Comparison of ENCODE assay signal across 20 mouse cellular contexts in genomic region chr10:4473591-4473993, GRCm38 (mm10). TPM values are rescaled to one million over a fixed set of nuclear protein-coding genes. Genes with fewer than 3 reads are reported as not detected.
A peak's percentile ranks its signal among the peaks of the same experiment; 100 is the strongest.
DNase-seq lines count a peak whose midpoint lies in the region; ATAC-seq lines count a peak whose summit lies in the region.
"Had no signal": no experiment of that assay in that cellular context is flagged by ENCODE, and none has a peak within 500 bp of the region (broad histone marks: within the 10 kb centered on the region; RNA-seq: fewer than 3 reads in every experiment).

No protein-coding gene starts in this region.

- no peak overlapping the region for H3K4me2 ChIP-seq in heart, embryonic 11.5 days
- no peak overlapping the region for H3K4me2 ChIP-seq in liver, embryonic 12.5 days
- H3K4me2 ChIP-seq: liver, embryonic 11.5 days had no signal

- intact Hi-C loops in heart, postnatal 25 days (cut with DNase I) = no loop called here
- intact Hi-C loops in heart, postnatal 14 days (cut with DNase I) = no loop called here

- DNase-seq in heart, embryonic 10.5 days (ENCODE audit: low spot score) = peak; percentile 86
- no peak for DNase-seq in heart, postnatal 25 days (ENCODE audit: low spot score)
- DNase-seq in heart, postnatal 14 days = peak; percentile 16 to 20
- DNase-seq in lung, postnatal 25 days (ENCODE audit: low spot score) = peak; percentile 34
- DNase-seq in ovary, postnatal 10 days (ENCODE audit: low spot score) = no peak
- DNase-seq: adrenal gland, postnatal 36 days; cerebellum, postnatal 25 days; gastrocnemius, postnatal 10 days; layer of hippocampus, adult 9-11 months; thymus, postnatal 36 days had no signal

- peak overlapping the region; percentile 18; the same call in 1 of the 2 replicates for H3K4me3 ChIP-seq in heart, embryonic 10.5 days
- H3K4me3 ChIP-seq in heart, embryonic 11.5 days (ENCODE audit: low read depth, low read length) = no peak overlapping the region
- H3K4me3 ChIP-seq in liver, embryonic 12.5 days = no peak overlapping the region

- 49% methylated on average over 11 of the region's 11 CpGs for WGBS in heart, embryonic 10.5 days
- 53% methylated on average over 11 of the region's 11 CpGs for WGBS in heart, embryonic 11.5 days (ENCODE audit: insufficient replicate concordance)
- 75% methylated on average over 11 of the region's 11 CpGs for WGBS in liver, embryonic 12.5 days (ENCODE audit: insufficient replicate concordance)

- no peaks in the 10 kb centered on the region for H3K27me3 ChIP-seq in heart, embryonic 10.5 days (ENCODE audit: insufficient read depth, poor library complexity, severe bottlenecking)
- no peaks in the 10 kb centered on the region for H3K27me3 ChIP-seq in heart, embryonic 11.5 days (ENCODE audit: control insufficient read depth, insufficient read depth, low read length)
- H3K27me3 ChIP-seq in liver, embryonic 12.5 days (replicated peaks) = no peaks in the 10 kb centered on the region

- H3K4me1 ChIP-seq in heart, embryonic 10.5 days = peaks cover 6% of the 10 kb centered on the region
- no peaks in the 10 kb centered on the region for H3K4me1 ChIP-seq in heart, embryonic 11.5 days (ENCODE audit: control insufficient read depth, insufficient read depth, low read length)
- H3K4me1 ChIP-seq in liver, embryonic 12.5 days = no peaks in the 10 kb centered on the region

- no peaks in the 10 kb centered on the region for H3K36me3 ChIP-seq in heart, embryonic 10.5 days
- no peaks in the 10 kb centered on the region for H3K36me3 ChIP-seq in heart, embryonic 11.5 days (ENCODE audit: control insufficient read depth, insufficient read depth, low read length)
- no peaks in the 10 kb centered on the region for H3K36me3 ChIP-seq in liver, embryonic 12.5 days

- peak; percentile 69; the same call in 1 of the 2 replicates for ATAC-seq in heart, embryonic 11.5 days (replicated peaks; ENCODE audit: insufficient number of reproducible peaks, low FRiP score, low TSS enrichment)
- no peak for ATAC-seq in megakaryocyte, adult 5-6 weeks (ENCODE audit: poor library complexity, severe bottlenecking)
- ATAC-seq in liver, embryonic 12.5 days = no peak
- ATAC-seq: activated CD4-positive, CD25-positive, alpha-beta regulatory T cell, adult 4 months; forebrain, embryonic 16.5 days; hindbrain, embryonic 16.5 days; midbrain, embryonic 16.5 days had no signal

- H3K27ac ChIP-seq in heart, embryonic 10.5 days = no peak overlapping the region
- H3K27ac ChIP-seq in heart, embryonic 11.5 days (ENCODE audit: low read depth, low read length) = no peak overlapping the region
- H3K27ac ChIP-seq in liver, embryonic 12.5 days = no peak overlapping the region
- H3K27ac ChIP-seq: kidney, postnatal 0 days had no signal

- no peaks in the 10 kb centered on the region for H3K9me3 ChIP-seq in heart, embryonic 10.5 days
- H3K9me3 ChIP-seq in heart, embryonic 11.5 days (replicated peaks; ENCODE audit: control insufficient read depth, low read length) = no peaks in the 10 kb centered on the region
- H3K9me3 ChIP-seq in liver, embryonic 12.5 days (replicated peaks) = no peaks in the 10 kb centered on the region

- no peak overlapping the region for H3K9ac ChIP-seq in heart, embryonic 11.5 days (ENCODE audit: low read depth, low read length)
- no peak overlapping the region for H3K9ac ChIP-seq in liver, embryonic 12.5 days

RNA-seq across cellular contexts. Expression of gene Ccdc170, which starts 8.7 kb away (rescaled TPM):
- 0.10 TPM in 1 of 2 replicates, not detected in the other for polyA plus RNA-seq in heart, embryonic 10.5 days (2016; fragmentation: Nextera tagmentation; extraction: Ambion mirVana)
- total RNA-seq in heart, postnatal 25 days (2021) = under 1 TPM; 0.20 to 0.21 TPM
- 0.11 TPM in 1 of 2 replicates, not detected in the other for polyA plus RNA-seq in heart, embryonic 11.5 days (2014; fragmentation: Nextera tagmentation; extraction: Ambion mirVana)
- total RNA-seq in heart, postnatal 14 days (2021) = under 1 TPM; 0.20 to 0.96 TPM
- 0.30 TPM in 1 of 2 replicates, not detected in the other for total RNA-seq in megakaryocyte, adult 5-6 weeks (2015)
- 0.08 and 0.22 TPM in 2 replicates for total RNA-seq in megakaryocyte, adult 5-6 weeks (2017)
- polyA plus RNA-seq in liver, embryonic 12.5 days (2016; fragmentation: Nextera tagmentation; extraction: Ambion mirVana) = 0.07 TPM in 1 of 2 replicates, not detected in the other
- polyA plus RNA-seq: activated CD4-positive, CD25-positive, alpha-beta regulatory T cell, adult 4 months; liver, embryonic 11.5 days; neural tube, embryonic 11.5 days had no signal

RNA-seq across cellular contexts. Expression of gene Armt1, which starts 41.3 kb away (rescaled TPM):
- 20.4 and 22.4 TPM in 2 replicates for polyA plus RNA-seq in heart, embryonic 10.5 days (2016; fragmentation: Nextera tagmentation; extraction: Ambion mirVana)
- total RNA-seq in heart, postnatal 25 days (2021) = 1 to 10 TPM; 7.1 to 8.5 TPM
- 20.2 and 23.3 TPM in 2 replicates for polyA plus RNA-seq in heart, embryonic 11.5 days (2014; fragmentation: Nextera tagmentation; extraction: Ambion mirVana)
- 1 to 10 TPM; 7.1 TPM for total RNA-seq in heart, postnatal 14 days (2021)
- 20.8 and 26.4 TPM in 2 replicates for total RNA-seq in megakaryocyte, adult 5-6 weeks (2015)
- total RNA-seq in megakaryocyte, adult 5-6 weeks (2017) = 24.4 and 27.4 TPM in 2 replicates
- 23.6 and 23.9 TPM in 2 replicates for polyA plus RNA-seq in liver, embryonic 12.5 days (2016; fragmentation: Nextera tagmentation; extraction: Ambion mirVana)

RNA-seq across cellular contexts. Expression of gene Rmnd1, which starts 41.4 kb away (rescaled TPM):
- 74.9 and 90.0 TPM in 2 replicates for polyA plus RNA-seq in heart, embryonic 10.5 days (2016; fragmentation: Nextera tagmentation; extraction: Ambion mirVana)
- 10 to 100 TPM; 52.3 to 58.5 TPM for total RNA-seq in heart, postnatal 25 days (2021)
- polyA plus RNA-seq in heart, embryonic 11.5 days (2014; fragmentation: Nextera tagmentation; extraction: Ambion mirVana) = 87.3 and 91.7 TPM in 2 replicates
- 10 to 100 TPM; 49.3 to 50.9 TPM for total RNA-seq in heart, postnatal 14 days (2021)
- 35.0 and 40.7 TPM in 2 replicates for total RNA-seq in megakaryocyte, adult 5-6 weeks (2015)
- total RNA-seq in megakaryocyte, adult 5-6 weeks (2017) = 21.1 and 29.5 TPM in 2 replicates
- polyA plus RNA-seq in liver, embryonic 12.5 days (2016; fragmentation: Nextera tagmentation; extraction: Ambion mirVana) = 27.7 and 32.7 TPM in 2 replicates

Comparison
In these comparisons a context has a peak if more than half of its experiments do, and no peak if none do; other contexts are left out.
1. DNase-seq: peak in heart, embryonic 10.5 days (single experiment), heart, postnatal 14 days (2 of 2) and lung, postnatal 25 days (single experiment); none in heart, postnatal 25 days (single experiment) and ovary, postnatal 10 days (single experiment).